ENCODE assay signal across 14 mouse cellular contexts in the genomic region with DNA sequence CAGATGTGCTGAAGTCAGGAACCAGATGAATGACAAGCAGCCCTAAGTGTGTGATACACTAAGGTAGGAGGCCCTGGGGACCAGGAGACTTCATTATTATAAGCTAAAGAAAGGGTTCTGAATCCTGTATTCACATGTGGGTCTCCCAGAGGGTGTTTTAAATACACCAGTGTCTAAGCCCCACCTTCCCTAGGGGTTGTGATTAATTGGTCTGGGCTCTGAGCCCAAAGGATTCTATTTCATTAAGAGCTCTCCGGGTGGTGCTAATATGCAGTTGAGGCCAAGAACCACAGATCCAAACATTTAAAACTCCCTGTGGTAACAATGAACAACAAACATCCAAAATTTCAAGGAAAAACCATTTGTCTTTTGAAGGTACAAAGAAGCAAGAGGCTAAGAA.
DNase-seq lines count a peak whose midpoint lies in the region; ATAC-seq and TF ChIP-seq lines count a peak whose summit lies in the region.
"Had no signal": no experiment of that assay in that cellular context is flagged by ENCODE, and none has a peak within 500 bp of the region (broad histone marks: within the 10 kb centered on the region; RNA-seq: fewer than 3 reads in every experiment).

No protein-coding gene starts in this region.

- WGBS in kidney, embryonic 15.5 days = 18% methylated on average over 1 of the region's 1 CpGs
- 24% methylated on average over 1 of the region's 1 CpGs for WGBS in stomach, embryonic 14.5 days
- 17% methylated on average over 1 of the region's 1 CpGs for WGBS in stomach, postnatal 0 days
- WGBS in hindbrain, embryonic 16.5 days = 17% methylated on average over 1 of the region's 1 CpGs
- WGBS in stomach, embryonic 15.5 days = 50% methylated on average over 1 of the region's 1 CpGs
- WGBS in heart, embryonic 11.5 days (ENCODE audit: insufficient replicate concordance) = 66% methylated on average over 1 of the region's 1 CpGs

- no peaks in the 10 kb centered on the region for H3K27me3 ChIP-seq in kidney, embryonic 15.5 days
- no peaks in the 10 kb centered on the region for H3K27me3 ChIP-seq in stomach, embryonic 14.5 days (ENCODE audit: control insufficient read depth, insufficient read depth, low read length)
- H3K27me3 ChIP-seq in stomach, postnatal 0 days (ENCODE audit: control insufficient read depth, insufficient read depth, low read length) = no peaks in the 10 kb centered on the region
- no peaks in the 10 kb centered on the region for H3K27me3 ChIP-seq in hindbrain, embryonic 16.5 days (replicated peaks; ENCODE audit: control insufficient read depth, insufficient read depth, low read length)
- H3K27me3 ChIP-seq in stomach, embryonic 15.5 days (replicated peaks) = no peaks in the 10 kb centered on the region
- H3K27me3 ChIP-seq in heart, embryonic 11.5 days (ENCODE audit: control insufficient read depth, insufficient read depth, low read length) = no peaks in the 10 kb centered on the region
- H3K27me3 ChIP-seq: intestine, embryonic 15.5 days; limb, embryonic 12.5 days had no signal

- H3K4me3 ChIP-seq in kidney, embryonic 15.5 days (replicated peaks) = no peak overlapping the region
- H3K4me3 ChIP-seq in stomach, embryonic 14.5 days (ENCODE audit: low read depth, low read length) = no peak overlapping the region
- no peak overlapping the region for H3K4me3 ChIP-seq in stomach, postnatal 0 days (ENCODE audit: low read depth, low read length)
- no peak overlapping the region for H3K4me3 ChIP-seq in hindbrain, embryonic 16.5 days (ENCODE audit: low read length)
- H3K4me3 ChIP-seq in stomach, embryonic 15.5 days (replicated peaks) = no peak overlapping the region
- no peak overlapping the region for H3K4me3 ChIP-seq in heart, embryonic 11.5 days (ENCODE audit: low read depth, low read length)
- H3K4me3 ChIP-seq: heart, adult 2 months; intestine, embryonic 15.5 days; limb, embryonic 12.5 days; midbrain, embryonic 10.5 days had no signal

- no peak overlapping the region for H3K9ac ChIP-seq in kidney, embryonic 15.5 days
- H3K9ac ChIP-seq in stomach, embryonic 14.5 days (replicated peaks; ENCODE audit: low read depth, low read length) = no peak overlapping the region
- no peak overlapping the region for H3K9ac ChIP-seq in stomach, postnatal 0 days (ENCODE audit: low read length)
- no peak overlapping the region for H3K9ac ChIP-seq in hindbrain, embryonic 16.5 days (ENCODE audit: low read depth, low read length)
- no peak overlapping the region for H3K9ac ChIP-seq in stomach, embryonic 15.5 days
- H3K9ac ChIP-seq in heart, embryonic 11.5 days (ENCODE audit: low read depth, low read length) = no peak overlapping the region
- H3K9ac ChIP-seq: intestine, embryonic 15.5 days; limb, embryonic 12.5 days had no signal

- TF ChIP-seq EP300 in stomach, postnatal 0 days (optimal IDR thresholded peaks at IDR 0.05) = no peak

- H3K36me3 ChIP-seq in kidney, embryonic 15.5 days = no peaks in the 10 kb centered on the region
- H3K36me3 ChIP-seq in stomach, embryonic 14.5 days (ENCODE audit: control insufficient read depth, insufficient read depth, low read length) = no peaks in the 10 kb centered on the region
- no peaks in the 10 kb centered on the region for H3K36me3 ChIP-seq in stomach, postnatal 0 days (ENCODE audit: control insufficient read depth, insufficient read depth, low read length)
- H3K36me3 ChIP-seq in hindbrain, embryonic 16.5 days (ENCODE audit: control insufficient read depth, insufficient read depth, low read length) = no peaks in the 10 kb centered on the region
- no peaks in the 10 kb centered on the region for H3K36me3 ChIP-seq in stomach, embryonic 15.5 days
- H3K36me3 ChIP-seq in heart, embryonic 11.5 days (ENCODE audit: control insufficient read depth, insufficient read depth, low read length) = no peaks in the 10 kb centered on the region
- H3K36me3 ChIP-seq: intestine, embryonic 15.5 days; limb, embryonic 12.5 days; midbrain, embryonic 10.5 days had no signal

- H3K4me2 ChIP-seq in kidney, embryonic 15.5 days = no peak overlapping the region
- no peak overlapping the region for H3K4me2 ChIP-seq in stomach, embryonic 14.5 days (replicated peaks; ENCODE audit: low read depth, low read length)
- no peak overlapping the region for H3K4me2 ChIP-seq in stomach, postnatal 0 days (replicated peaks; ENCODE audit: low read depth)
- H3K4me2 ChIP-seq in hindbrain, embryonic 16.5 days (ENCODE audit: low read length) = no peak overlapping the region
- no peak overlapping the region for H3K4me2 ChIP-seq in stomach, embryonic 15.5 days
- H3K4me2 ChIP-seq in heart, embryonic 11.5 days = no peak overlapping the region
- H3K4me2 ChIP-seq: intestine, embryonic 15.5 days; limb, embryonic 12.5 days had no signal

- no peak for DNase-seq in kidney, adult 11 months
- no peak for DNase-seq in stomach, postnatal 0 days (ENCODE audit: low spot score)
- no peak for DNase-seq in adrenal gland, postnatal 25 days
- DNase-seq: cerebellum, adult 11 months; heart, adult 2 months; thymus, postnatal 14 days had no signal

- no peaks in the 10 kb centered on the region for H3K9me3 ChIP-seq in kidney, embryonic 15.5 days (replicated peaks)
- no peaks in the 10 kb centered on the region for H3K9me3 ChIP-seq in stomach, embryonic 14.5 days (ENCODE audit: control insufficient read depth, low read depth, low read length)
- H3K9me3 ChIP-seq in stomach, postnatal 0 days (ENCODE audit: control insufficient read depth, low read length) = no peaks in the 10 kb centered on the region
- no peaks in the 10 kb centered on the region for H3K9me3 ChIP-seq in hindbrain, embryonic 16.5 days (ENCODE audit: control insufficient read depth, low read length)
- H3K9me3 ChIP-seq in stomach, embryonic 15.5 days = no peaks in the 10 kb centered on the region
- H3K9me3 ChIP-seq in heart, embryonic 11.5 days (replicated peaks; ENCODE audit: control insufficient read depth, low read length) = no peaks in the 10 kb centered on the region
- H3K9me3 ChIP-seq: intestine, embryonic 15.5 days; limb, embryonic 12.5 days; midbrain, embryonic 10.5 days had no signal

- ATAC-seq in kidney, embryonic 15.5 days (replicated peaks; ENCODE audit: low FRiP score) = 0 out of 2 replicates have a peak, but pooled peaks have one; percentile 40
- ATAC-seq in stomach, embryonic 14.5 days (ENCODE audit: insufficient number of reproducible peaks, insufficient read depth, low FRiP score, low read depth) = peak; percentile 72; the same call in 1 of the 2 replicates
- no peak for ATAC-seq in stomach, postnatal 0 days (ENCODE audit: low FRiP score, low TSS enrichment)
- ATAC-seq in hindbrain, embryonic 16.5 days = peak; percentile 80
- ATAC-seq in stomach, embryonic 15.5 days (ENCODE audit: insufficient read depth, low FRiP score, low read depth) = peak; percentile 47; the same call in 1 of the 2 replicates
- no peak for ATAC-seq in heart, embryonic 11.5 days (replicated peaks; ENCODE audit: insufficient number of reproducible peaks, low FRiP score, low TSS enrichment)
- ATAC-seq: intestine, embryonic 15.5 days had no signal

- no peak for TF ChIP-seq CTCF in stomach, postnatal 0 days (IDR thresholded peaks at IDR 0.05; ENCODE audit: low read depth)

- H3K27ac ChIP-seq in kidney, embryonic 15.5 days = no peak overlapping the region
- no peak overlapping the region for H3K27ac ChIP-seq in stomach, embryonic 14.5 days (ENCODE audit: low read length)
- no peak overlapping the region for H3K27ac ChIP-seq in stomach, postnatal 0 days (replicated peaks)
- peak overlapping the region; percentile 23; the same call in 1 of the 2 replicates for H3K27ac ChIP-seq in hindbrain, embryonic 16.5 days (ENCODE audit: low read depth, low read length)
- H3K27ac ChIP-seq in stomach, embryonic 15.5 days = no peak overlapping the region
- H3K27ac ChIP-seq in heart, embryonic 11.5 days (ENCODE audit: low read depth, low read length) = no peak overlapping the region
- H3K27ac ChIP-seq: heart, adult 2 months; intestine, embryonic 15.5 days; limb, embryonic 12.5 days; midbrain, embryonic 10.5 days had no signal

- peaks cover 13% of the 10 kb centered on the region; the same call in 1 of the 2 replicates for H3K4me1 ChIP-seq in kidney, embryonic 15.5 days
- 0 out of 2 replicates have a peak, but pooled peaks cover 12% of the 10 kb centered on the region for H3K4me1 ChIP-seq in stomach, embryonic 14.5 days (ENCODE audit: control insufficient read depth, insufficient read depth, low read length)
- H3K4me1 ChIP-seq in stomach, postnatal 0 days (replicated peaks; ENCODE audit: control insufficient read depth, insufficient read depth) = no peaks in the 10 kb centered on the region
- peaks cover 8% of the 10 kb centered on the region; the same call in 1 of the 2 replicates for H3K4me1 ChIP-seq in hindbrain, embryonic 16.5 days (ENCODE audit: control insufficient read depth, insufficient read depth, low read depth, low read length)
- no peaks in the 10 kb centered on the region for H3K4me1 ChIP-seq in stomach, embryonic 15.5 days
- H3K4me1 ChIP-seq in heart, embryonic 11.5 days (ENCODE audit: control insufficient read depth, insufficient read depth, low read length) = no peaks in the 10 kb centered on the region; the same call in 1 of the 2 replicates

Comparison
In these comparisons a context has a peak if more than half of its experiments do, and no peak if none do; other contexts are left out.
1. ATAC-seq: peak in kidney, embryonic 15.5 days (single experiment), stomach, embryonic 14.5 days (single experiment), hindbrain, embryonic 16.5 days (single experiment) and stomach, embryonic 15.5 days (single experiment); none in stomach, postnatal 0 days (single experiment) and heart, embryonic 11.5 days (single experiment).